Mouse (Mus musculus): Measurements from ENCODE around the gene Syce1l. TPM values are rescaled to one million over a fixed set of nuclear protein-coding genes. Genes with fewer than 3 reads are reported as not detected.

The Syce1l gene
- polyA plus RNA-seq, 1 experiment from 2014 or later: not detected

- WGBS: 81% methylated on average over 1 of the region's 1 CpGs
- Histone ChIP-seq H3K36me3 (ENCODE audit: control insufficient read depth, insufficient read depth, low read length) (no peaks in the 10 kb centered on the region), H3K4me2 (ENCODE audit: low read length) (no peak overlapping the region), H3K9me3 (ENCODE audit: control insufficient read depth, low read length) (no peaks in the 10 kb centered on the region), H3K9ac (ENCODE audit: low read length) (no peak overlapping the region), H3K27ac (replicated peaks in 1 of 2; ENCODE audit: control insufficient read depth in 1 of 2, insufficient read depth in 1 of 2, low read depth in 2 of 2, low read length in 2 of 2) (no peak overlapping the region), H3K4me3 (ENCODE audit: control insufficient read depth in 1 of 2, insufficient read depth in 1 of 2, low read depth in 1 of 2, low read length in 2 of 2) (no peak overlapping the region), H3K4me1 (ENCODE audit: control insufficient read depth in 2 of 2, insufficient read depth in 2 of 2, low read length in 2 of 2) (no peaks in the 10 kb centered on the region), H3K27me3 (ENCODE audit: control insufficient read depth, insufficient read depth, low read length) (no peaks in the 10 kb centered on the region)
- no peak for ATAC-seq (ENCODE audit: insufficient number of reproducible peaks, insufficient read depth, low FRiP score, low read depth)
Measured at GRCm38 (mm10) chr8:113660128-113660527, 17.1 kb downstream of the Syce1l start.

GRCm38 (mm10) chr8:113664544-113664943 lies 21.5 kb downstream of the Syce1l start:
- 15% methylated on average over 2 of the region's 2 CpGs for WGBS
- Histone ChIP-seq H3K4me1 (ENCODE audit: control insufficient read depth in 2 of 2, insufficient read depth in 2 of 2, low read length in 2 of 2) (no peaks in the 10 kb centered on the region), H3K9me3 (ENCODE audit: control insufficient read depth, low read length) (no peaks in the 10 kb centered on the region), H3K4me3 (ENCODE audit: control insufficient read depth in 1 of 2, insufficient read depth in 1 of 2, low read depth in 1 of 2, low read length in 2 of 2) (no peak overlapping the region), H3K4me2 (ENCODE audit: low read length) (no peak overlapping the region), H3K36me3 (ENCODE audit: control insufficient read depth, insufficient read depth, low read length) (no peaks in the 10 kb centered on the region), H3K9ac (ENCODE audit: low read length) (no peak overlapping the region), H3K27ac (replicated peaks in 1 of 2; ENCODE audit: control insufficient read depth in 1 of 2, insufficient read depth in 1 of 2, low read depth in 2 of 2, low read length in 2 of 2) (no peak overlapping the region), H3K27me3 (ENCODE audit: control insufficient read depth, insufficient read depth, low read length) (no peaks in the 10 kb centered on the region)
- no peak for ATAC-seq (ENCODE audit: insufficient number of reproducible peaks, insufficient read depth, low FRiP score, low read depth)

DNA sequence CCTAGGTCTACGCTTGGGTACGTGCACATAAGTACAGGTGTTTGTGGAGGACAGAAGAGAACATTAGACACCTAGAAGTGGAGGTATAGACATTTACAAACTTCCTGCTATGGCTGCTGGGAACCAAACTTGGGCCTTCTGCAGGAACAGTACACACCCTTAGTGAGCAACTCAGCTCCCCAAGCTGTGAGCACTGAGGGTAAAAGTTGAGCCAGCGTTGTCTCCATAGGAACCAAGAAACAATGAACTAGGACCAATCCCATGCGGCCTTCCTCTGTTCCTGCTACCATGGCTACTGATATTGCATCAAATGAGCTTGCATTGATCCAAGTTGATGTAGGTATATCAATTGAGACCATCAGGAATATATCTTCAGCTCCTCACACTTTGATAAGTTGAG lies 22.0 kb downstream of the Syce1l start:
- Histone ChIP-seq H3K4me1 (ENCODE audit: control insufficient read depth in 2 of 2, insufficient read depth in 2 of 2, low read length in 2 of 2) (no peaks in the 10 kb centered on the region), H3K36me3 (ENCODE audit: control insufficient read depth, insufficient read depth, low read length) (no peaks in the 10 kb centered on the region), H3K27ac (replicated peaks in 1 of 2; ENCODE audit: control insufficient read depth in 1 of 2, insufficient read depth in 1 of 2, low read depth in 2 of 2, low read length in 2 of 2) (no peak overlapping the region), H3K4me3 (ENCODE audit: control insufficient read depth in 1 of 2, insufficient read depth in 1 of 2, low read depth in 1 of 2, low read length in 2 of 2) (no peak overlapping the region), H3K9ac (ENCODE audit: low read length) (no peak overlapping the region), H3K4me2 (ENCODE audit: low read length) (no peak overlapping the region), H3K27me3 (ENCODE audit: control insufficient read depth, insufficient read depth, low read length) (no peaks in the 10 kb centered on the region), H3K9me3 (ENCODE audit: control insufficient read depth, low read length) (no peaks in the 10 kb centered on the region)
- no peak for ATAC-seq (ENCODE audit: insufficient number of reproducible peaks, insufficient read depth, low FRiP score, low read depth)
- 66% methylated on average over 4 of the region's 4 CpGs for WGBS

DNA sequence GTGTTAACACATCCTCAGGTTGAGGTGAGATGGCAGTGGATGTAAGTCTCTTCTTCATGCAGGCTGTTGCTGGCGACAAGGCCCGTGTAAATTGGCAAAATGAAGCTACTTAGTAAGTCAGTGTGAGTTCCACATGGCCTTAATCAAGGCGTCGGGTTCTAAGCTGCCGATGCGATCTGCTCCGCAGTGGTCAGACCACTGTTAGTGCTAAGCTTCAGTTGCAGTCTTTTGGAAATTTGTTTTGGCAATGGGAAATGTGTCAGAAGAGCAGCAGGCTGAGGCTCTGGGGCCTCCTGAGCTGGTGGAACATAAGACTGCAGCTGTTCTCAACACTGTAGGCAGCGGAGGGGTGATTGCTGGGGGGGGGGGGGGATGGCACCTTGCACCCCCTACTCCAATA lies 22.9 kb downstream of the Syce1l start:
- 70% methylated on average over 8 of the region's 8 CpGs for WGBS
- Histone ChIP-seq H3K27ac (replicated peaks in 1 of 2; ENCODE audit: control insufficient read depth in 1 of 2, insufficient read depth in 1 of 2, low read depth in 2 of 2, low read length in 2 of 2) (no peak overlapping the region), H3K36me3 (ENCODE audit: control insufficient read depth, insufficient read depth, low read length) (no peaks in the 10 kb centered on the region), H3K4me3 (ENCODE audit: control insufficient read depth in 1 of 2, insufficient read depth in 1 of 2, low read depth in 1 of 2, low read length in 2 of 2) (no peak overlapping the region), H3K9me3 (ENCODE audit: control insufficient read depth, low read length) (no peaks in the 10 kb centered on the region), H3K27me3 (ENCODE audit: control insufficient read depth, insufficient read depth, low read length) (no peaks in the 10 kb centered on the region), H3K9ac (ENCODE audit: low read length) (no peak overlapping the region), H3K4me2 (ENCODE audit: low read length) (no peak overlapping the region), H3K4me1 (ENCODE audit: control insufficient read depth in 2 of 2, insufficient read depth in 2 of 2, low read length in 2 of 2) (no peaks in the 10 kb centered on the region)
- no peak for ATAC-seq (ENCODE audit: insufficient number of reproducible peaks, insufficient read depth, low FRiP score, low read depth)

GRCm38 (mm10) chr8:113666714-113667432 lies 23.9 kb downstream of the Syce1l start:
- Histone ChIP-seq H3K27ac (replicated peaks in 1 of 2; ENCODE audit: control insufficient read depth in 1 of 2, insufficient read depth in 1 of 2, low read depth in 2 of 2, low read length in 2 of 2) (no peak overlapping the region), H3K4me1 (ENCODE audit: control insufficient read depth in 2 of 2, insufficient read depth in 2 of 2, low read length in 2 of 2) (no peaks in the 10 kb centered on the region), H3K4me2 (ENCODE audit: low read length) (no peak overlapping the region), H3K36me3 (ENCODE audit: control insufficient read depth, insufficient read depth, low read length) (no peaks in the 10 kb centered on the region), H3K4me3 (ENCODE audit: control insufficient read depth in 1 of 2, insufficient read depth in 1 of 2, low read depth in 1 of 2, low read length in 2 of 2) (no peak overlapping the region), H3K9ac (ENCODE audit: low read length) (no peak overlapping the region), H3K9me3 (ENCODE audit: control insufficient read depth, low read length) (no peaks in the 10 kb centered on the region), H3K27me3 (ENCODE audit: control insufficient read depth, insufficient read depth, low read length) (no peaks in the 10 kb centered on the region)
- no peak for ATAC-seq (ENCODE audit: insufficient number of reproducible peaks, insufficient read depth, low FRiP score, low read depth)
- 63% methylated on average over 16 of the region's 16 CpGs for WGBS

GRCm38 (mm10) chr8:113669924-113670323 lies 26.9 kb downstream of the Syce1l start:
- H3K9ac ChIP-seq (ENCODE audit: low read length): no peak overlapping the region
- H3K9me3 ChIP-seq (ENCODE audit: control insufficient read depth, low read length): no peaks in the 10 kb centered on the region
- no peak overlapping the region for H3K4me3 ChIP-seq (ENCODE audit: control insufficient read depth in 1 of 2, insufficient read depth in 1 of 2, low read depth in 1 of 2, low read length in 2 of 2)
- no peaks in the 10 kb centered on the region for H3K36me3 ChIP-seq (ENCODE audit: control insufficient read depth, insufficient read depth, low read length)
- no peaks in the 10 kb centered on the region for H3K4me1 ChIP-seq (ENCODE audit: control insufficient read depth in 2 of 2, insufficient read depth in 2 of 2, low read length in 2 of 2)
- no peak for ATAC-seq (ENCODE audit: insufficient number of reproducible peaks, insufficient read depth, low FRiP score, low read depth)
- no peaks in the 10 kb centered on the region for H3K27me3 ChIP-seq (ENCODE audit: control insufficient read depth, insufficient read depth, low read length)
- 65% methylated on average over 10 of the region's 10 CpGs for WGBS
- H3K27ac ChIP-seq (replicated peaks in 1 of 2; ENCODE audit: control insufficient read depth in 1 of 2, insufficient read depth in 1 of 2, low read depth in 2 of 2, low read length in 2 of 2): no peak overlapping the region
- no peak overlapping the region for H3K4me2 ChIP-seq (ENCODE audit: low read length)

DNA sequence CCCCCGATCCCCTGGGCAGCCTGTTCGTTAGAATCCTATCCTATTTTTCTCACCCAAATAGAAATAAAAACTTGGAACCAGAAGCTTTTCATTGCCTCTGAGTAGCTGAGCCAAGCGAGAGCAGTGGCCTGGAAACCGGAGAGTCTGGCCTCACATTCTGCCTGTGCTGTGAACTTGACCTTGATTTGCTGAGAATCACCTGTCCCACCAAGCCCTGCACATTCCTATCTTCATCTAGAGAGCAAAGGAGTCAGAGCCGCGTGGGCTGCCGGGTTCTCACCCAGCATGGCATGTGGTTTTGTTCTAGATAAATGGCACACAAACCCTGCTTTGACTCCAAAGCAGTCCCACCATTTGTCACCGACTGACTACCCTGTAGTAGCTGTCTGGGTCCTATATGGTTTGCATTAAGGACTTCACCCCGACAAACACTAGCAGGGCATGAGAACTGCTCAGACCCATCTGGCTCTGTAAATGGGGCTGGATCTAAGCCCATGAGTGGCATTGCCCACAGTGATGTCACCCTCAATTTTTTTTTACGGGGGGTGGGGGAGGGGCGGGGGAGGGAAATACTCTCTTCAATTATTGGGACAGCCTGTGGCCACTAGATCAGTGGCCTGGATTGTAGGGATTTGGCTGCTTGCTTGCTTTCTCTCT lies 29.7 kb downstream of the Syce1l start:
- no peaks in the 10 kb centered on the region for H3K9me3 ChIP-seq (ENCODE audit: control insufficient read depth, low read length)
- WGBS: 69% methylated on average over 11 of the region's 11 CpGs
- H3K9ac ChIP-seq (ENCODE audit: low read length): no peak overlapping the region
- H3K4me3 ChIP-seq (ENCODE audit: control insufficient read depth in 1 of 2, insufficient read depth in 1 of 2, low read depth in 1 of 2, low read length in 2 of 2): no peak overlapping the region
- H3K27me3 ChIP-seq (ENCODE audit: control insufficient read depth, insufficient read depth, low read length): no peaks in the 10 kb centered on the region
- H3K27ac ChIP-seq (replicated peaks in 1 of 2; ENCODE audit: control insufficient read depth in 1 of 2, insufficient read depth in 1 of 2, low read depth in 2 of 2, low read length in 2 of 2): no peak overlapping the region
- H3K4me1 ChIP-seq (ENCODE audit: control insufficient read depth in 2 of 2, insufficient read depth in 2 of 2, low read length in 2 of 2): no peaks in the 10 kb centered on the region
- no peaks in the 10 kb centered on the region for H3K36me3 ChIP-seq (ENCODE audit: control insufficient read depth, insufficient read depth, low read length)
- ATAC-seq (ENCODE audit: insufficient number of reproducible peaks, insufficient read depth, low FRiP score, low read depth): no peak
- no peak overlapping the region for H3K4me2 ChIP-seq (ENCODE audit: low read length)

DNA sequence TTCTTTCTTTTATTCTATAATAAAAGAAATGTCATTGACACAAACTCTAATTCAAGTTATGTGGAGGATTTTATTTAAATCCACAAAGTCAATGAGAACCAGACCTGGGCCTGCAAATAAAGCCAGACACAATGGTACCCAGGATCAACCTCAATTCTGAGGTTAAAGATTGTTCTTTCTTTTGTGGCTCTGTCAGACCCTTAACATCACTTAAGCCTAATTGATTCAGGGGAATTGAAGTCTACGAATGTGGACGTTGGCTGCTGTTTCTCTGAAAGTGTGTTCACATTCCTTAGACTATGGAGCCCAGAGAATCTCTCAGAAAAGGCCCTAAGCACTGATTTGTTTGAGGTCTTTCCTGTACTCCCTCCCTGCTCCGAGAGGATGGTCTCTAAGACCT lies 30.3 kb downstream of the Syce1l start:
- H3K4me3 ChIP-seq (ENCODE audit: control insufficient read depth in 1 of 2, insufficient read depth in 1 of 2, low read depth in 1 of 2, low read length in 2 of 2): no peak overlapping the region
- H3K4me2 ChIP-seq (ENCODE audit: low read length): no peak overlapping the region
- H3K36me3 ChIP-seq (ENCODE audit: control insufficient read depth, insufficient read depth, low read length): no peaks in the 10 kb centered on the region
- H3K9ac ChIP-seq (ENCODE audit: low read length): no peak overlapping the region
- ATAC-seq (ENCODE audit: insufficient number of reproducible peaks, insufficient read depth, low FRiP score, low read depth): no peak
- no peaks in the 10 kb centered on the region for H3K27me3 ChIP-seq (ENCODE audit: control insufficient read depth, insufficient read depth, low read length)
- no peaks in the 10 kb centered on the region for H3K4me1 ChIP-seq (ENCODE audit: control insufficient read depth in 2 of 2, insufficient read depth in 2 of 2, low read length in 2 of 2)
- H3K27ac ChIP-seq (replicated peaks in 1 of 2; ENCODE audit: control insufficient read depth in 1 of 2, insufficient read depth in 1 of 2, low read depth in 2 of 2, low read length in 2 of 2): no peak overlapping the region
- no peaks in the 10 kb centered on the region for H3K9me3 ChIP-seq (ENCODE audit: control insufficient read depth, low read length)
- 73% methylated on average over 3 of the region's 3 CpGs for WGBS
